ENCODE assay signal across 8 mouse cellular contexts in the genomic region with DNA sequence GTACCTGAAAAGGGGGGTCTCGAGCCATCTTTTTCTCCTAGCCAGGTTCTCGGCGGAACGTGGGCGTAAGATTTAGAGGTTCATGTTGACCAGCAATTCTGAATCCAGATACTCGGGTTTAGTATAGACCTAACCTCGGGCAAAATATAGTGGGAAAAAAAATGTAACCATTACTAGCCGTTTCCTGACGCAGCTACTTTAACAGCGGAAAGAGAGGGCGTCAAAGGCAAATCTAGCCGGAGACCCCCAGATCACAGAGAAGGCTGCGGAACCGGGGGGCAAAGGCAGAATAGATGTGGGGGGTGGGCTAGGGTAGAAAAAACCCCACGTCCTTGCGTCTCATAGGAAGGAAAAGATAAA. TPM values are rescaled to one million over a fixed set of nuclear protein-coding genes. Genes with fewer than 3 reads are reported as not detected.
DNase-seq lines count a peak whose midpoint lies in the region; ATAC-seq and TF ChIP-seq lines count a peak whose summit lies in the region.

No protein-coding gene starts in this region.

- peak overlapping the region; percentile 55 for H3K27ac ChIP-seq in lung, embryonic 15.5 days
- H3K27ac ChIP-seq in forebrain, embryonic 15.5 days (replicated peaks): peak overlapping the region; percentile 73
- H3K27ac ChIP-seq in limb, embryonic 13.5 days: peak overlapping the region; percentile 74
- H3K27ac ChIP-seq in small intestine, adult 2 months (ENCODE audit: insufficient read depth, low read depth, low read length): no peak overlapping the region

- H3K9me3 ChIP-seq in lung, embryonic 15.5 days: peaks cover 12% of the 10 kb centered on the region; the same call in 1 of the 2 replicates
- H3K9me3 ChIP-seq in forebrain, embryonic 15.5 days: peaks cover 19% of the 10 kb centered on the region; the same call in 1 of the 2 replicates
- peaks cover 50% of the 10 kb centered on the region for H3K9me3 ChIP-seq in limb, embryonic 13.5 days

- peaks cover 7% of the 10 kb centered on the region for H3K4me1 ChIP-seq in lung, embryonic 15.5 days
- peaks cover 15% of the 10 kb centered on the region for H3K4me1 ChIP-seq in forebrain, embryonic 15.5 days
- peaks cover 8% of the 10 kb centered on the region; the same call in 1 of the 2 replicates for H3K4me1 ChIP-seq in limb, embryonic 13.5 days
- no peaks in the 10 kb centered on the region for H3K4me1 ChIP-seq in small intestine, adult 2 months (ENCODE audit: control insufficient read depth, insufficient read depth, insufficient read length, low read length)

- H3K27me3 ChIP-seq in lung, embryonic 15.5 days: no peaks in the 10 kb centered on the region
- H3K27me3 ChIP-seq in forebrain, embryonic 15.5 days: no peaks in the 10 kb centered on the region
- H3K27me3 ChIP-seq in limb, embryonic 13.5 days: no peaks in the 10 kb centered on the region
- H3K27me3 ChIP-seq in small intestine, adult 2 months (ENCODE audit: control insufficient read depth, insufficient read depth, low read length): peaks cover 3% of the 10 kb centered on the region; the same call in 1 of the 2 replicates

- peak overlapping the region; percentile 56 for H3K9ac ChIP-seq in lung, embryonic 15.5 days
- H3K9ac ChIP-seq in forebrain, embryonic 15.5 days (replicated peaks): peak overlapping the region; percentile 70
- peak overlapping the region; percentile 79 for H3K9ac ChIP-seq in limb, embryonic 13.5 days

- peaks cover 8% of the 10 kb centered on the region; the same call in 1 of the 2 replicates for H3K36me3 ChIP-seq in lung, embryonic 15.5 days
- H3K36me3 ChIP-seq in forebrain, embryonic 15.5 days: peaks cover 5% of the 10 kb centered on the region; the same call in 1 of the 2 replicates
- peaks cover 23% of the 10 kb centered on the region for H3K36me3 ChIP-seq in limb, embryonic 13.5 days
- no peaks in the 10 kb centered on the region for H3K36me3 ChIP-seq in small intestine, adult 2 months (ENCODE audit: control insufficient read depth, insufficient read depth, low read length)

- H3K4me2 ChIP-seq in lung, embryonic 15.5 days: peak overlapping the region; percentile 61
- H3K4me2 ChIP-seq in forebrain, embryonic 15.5 days (replicated peaks): peak overlapping the region; percentile 44
- peak overlapping the region; percentile 58 for H3K4me2 ChIP-seq in limb, embryonic 13.5 days (replicated peaks)

- TF ChIP-seq POLR2A in small intestine, adult 2 months (IDR thresholded peaks at IDR 0.05; ENCODE audit: low read depth, low read length): no peak

- H3K4me3 ChIP-seq in lung, embryonic 15.5 days: peak overlapping the region; percentile 53
- peak overlapping the region; percentile 52 for H3K4me3 ChIP-seq in forebrain, embryonic 15.5 days
- H3K4me3 ChIP-seq in limb, embryonic 13.5 days: peak overlapping the region; percentile 56
- 0 out of 2 replicates have a peak overlapping the region, but pooled peaks have one; percentile 5 for H3K4me3 ChIP-seq in small intestine, adult 2 months (ENCODE audit: low read depth, low read length)

- TF ChIP-seq CTCF in small intestine, adult 2 months (IDR thresholded peaks at IDR 0.05; ENCODE audit: extremely low read depth, insufficient read length, insufficient replicate concordance, low read depth, low read length): no peak

- ATAC-seq in lung, embryonic 15.5 days (ENCODE audit: borderline replicate concordance, extremely low read depth, low FRiP score, low TSS enrichment): no peak
- no peak for ATAC-seq in forebrain, embryonic 15.5 days (replicated peaks)
- ATAC-seq in limb, embryonic 13.5 days (ENCODE audit: low FRiP score, low read depth): no peak

- DNase-seq in lung, postnatal 36 days: no peak
- no peak for DNase-seq in frontal cortex, postnatal 25 days (ENCODE audit: low spot score in 2 of 2)
- no peak for DNase-seq in embryo, embryonic 10.5 days (ENCODE audit: low spot score)
- DNase-seq in thymus, postnatal 25 days: no peak

- 44% methylated on average over 16 of the region's 16 CpGs for WGBS in lung, embryonic 15.5 days
- WGBS in forebrain, embryonic 15.5 days: 47% methylated on average over 16 of the region's 16 CpGs
- WGBS in limb, embryonic 13.5 days: 47% methylated on average over 16 of the region's 16 CpGs
- 47% methylated on average over 16 of the region's 16 CpGs for WGBS in small intestine, adult 2 months

RNA-seq across cellular contexts. Expression of a gene that starts 58.6 kb away (rescaled TPM):
- 1.2 and 1.3 TPM in 2 replicates for polyA plus RNA-seq in lung, embryonic 15.5 days (2015; fragmentation: Nextera tagmentation; extraction: Ambion mirVana)
- polyA plus RNA-seq in forebrain, embryonic 15.5 days (2015; fragmentation: Nextera tagmentation; extraction: Ambion mirVana): 1.0 and 1.1 TPM in 2 replicates
- polyA plus RNA-seq in limb, embryonic 13.5 days (2015; fragmentation: Nextera tagmentation; extraction: Ambion mirVana): 2.9 and 3.1 TPM in 2 replicates
- not detected in 2 replicates for polyA plus RNA-seq in small intestine, adult 2 months (2012; rRNA removed)

Comparison
In these comparisons a context has a peak if more than half of its experiments do, and no peak if none do; other contexts are left out.
1. H3K4me3 ChIP-seq: peak in every context shown above with its lines; median percentile 56 in limb, embryonic 13.5 days; 53 in lung, embryonic 15.5 days; 52 in forebrain, embryonic 15.5 days; 5 in small intestine, adult 2 months.